Mouse (Mus musculus) neural tube, embryonic 13.5 days (tissue): ENCODE results near the gene Tbcc. TPM values are rescaled to one million over a fixed set of nuclear protein-coding genes. Genes with fewer than 3 reads are reported as not detected.
A peak's percentile ranks its signal among the peaks of the same experiment; 100 is the strongest.

Source experiments
- ATAC-seq: fragments of 200-750 bp; cut with Nextera tagmentation; 2 replicates; pipeline ENCODE4 v1.8.0; 2017; ENCODE audit warnings: low read depth, mild to moderate bottlenecking, moderate TSS enrichment, moderate library complexity
- H3K27ac ChIP-seq: fragments of 300-500 bp; sonication (generic); replicated peaks from 2 replicates; pipeline ENCODE4 v1.5.1; 2015; ENCODE audit warnings: moderate library complexity, mild to moderate bottlenecking, inconsistent platforms
- H3K27me3 ChIP-seq: fragments of 300-500 bp; sonication (generic); 2 replicates; pipeline ENCODE4 v1.6.1; 2015; ENCODE audit warnings: mild to moderate bottlenecking, inconsistent platforms
- H3K36me3 ChIP-seq: fragments of 300-500 bp; sonication (generic); 2 replicates; pipeline ENCODE4 v1.6.1; 2015; ENCODE audit warnings: mild to moderate bottlenecking, inconsistent platforms
- H3K4me1 ChIP-seq: fragments of 300-500 bp; sonication (generic); replicated peaks from 2 replicates; pipeline ENCODE4 v1.6.1; 2015; ENCODE audit warnings: inconsistent platforms
- H3K4me2 ChIP-seq: fragments of 300-500 bp; sonication (generic); 2 replicates; pipeline ENCODE4 v1.6.1; 2015; ENCODE audit warnings: inconsistent platforms, mild to moderate bottlenecking, moderate library complexity
- H3K4me3 ChIP-seq: fragments of 300-500 bp; sonication (generic); 2 replicates; pipeline ENCODE4 v1.5.1; 2015; ENCODE audit warnings: mild to moderate bottlenecking, inconsistent platforms
- H3K9ac ChIP-seq: fragments of 300-500 bp; sonication (generic); 2 replicates; pipeline ENCODE4 v1.6.1; 2015; ENCODE audit warnings: moderate library complexity, mild to moderate bottlenecking, inconsistent platforms
- H3K9me3 ChIP-seq: fragments of 300-500 bp; sonication (generic); 2 replicates; pipeline ENCODE4 v1.6.1; 2016; ENCODE audit warnings: inconsistent platforms
- WGBS: fragments of 180-500 bp; shearing (Covaris S2); methylation state at CpG from one replicate; pipeline ENCODE4 v1.1.7; 2015; 5-methylcytosine and 5-hydroxymethylcytosine counted together
- polyA plus RNA-seq: library from polyadenylated mRNA; unstranded; fragments of >200 nt; fragmentation: Nextera tagmentation; extraction: Ambion mirVana; gene quantifications from 2 replicates; pipeline ENCODE4 v1.2.1, GENCODE M21; 2015

The Tbcc gene
- polyA plus RNA-seq, 1 experiment from 2014 or later = 75.4 TPM

GRCm38 (mm10) chr17:46874133-46874532, 16.4 kb upstream of the Tbcc start:
- H3K4me2 ChIP-seq = no peak overlapping the region
- ATAC-seq = no peak

DNA sequence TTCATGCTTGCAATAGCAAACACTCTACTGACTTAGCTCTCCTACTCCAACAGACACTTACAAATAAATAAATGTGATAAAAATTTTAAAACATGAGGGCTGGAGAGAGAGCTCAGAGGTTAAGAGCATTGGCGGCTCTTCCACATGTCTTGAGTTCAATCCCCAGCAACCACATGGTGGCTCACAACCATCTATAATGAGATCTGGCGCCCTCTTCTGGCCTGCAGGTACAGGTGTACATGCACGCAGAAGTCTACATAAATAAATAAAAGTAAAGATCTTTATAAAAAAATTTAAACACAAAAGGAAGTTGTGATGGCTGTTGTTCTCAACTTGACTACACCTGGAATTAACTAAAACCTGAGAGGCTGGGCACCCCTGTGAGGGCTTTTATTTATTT, 14.9 kb upstream of the Tbcc start:
- no peak overlapping the region for H3K27ac ChIP-seq
- H3K9ac ChIP-seq = no peak overlapping the region
- H3K4me1 ChIP-seq = peaks cover 20% of the 10 kb centered on the region
- no peaks in the 10 kb centered on the region for H3K27me3 ChIP-seq
- no peak overlapping the region for H3K4me2 ChIP-seq
- WGBS = 74% methylated on average over 3 of the region's 3 CpGs
- H3K36me3 ChIP-seq = no peaks in the 10 kb centered on the region
- H3K4me3 ChIP-seq = no peak overlapping the region
- ATAC-seq = no peak
- H3K9me3 ChIP-seq = no peaks in the 10 kb centered on the region

More at GRCm38 (mm10) chr17:46874133-46874532, 16.4 kb upstream of the Tbcc start:
- 51% methylated on average over 10 of the region's 10 CpGs for WGBS
- Histone ChIP-seq H3K9ac (no peak overlapping the region), H3K4me3 (no peak overlapping the region), H3K4me1 (peaks cover 11% of the 10 kb centered on the region; the same call in 1 of the 2 replicates), H3K27me3 (no peaks in the 10 kb centered on the region), H3K27ac (0 out of 2 replicates have a peak overlapping the region, but pooled peaks have one; percentile 13), H3K36me3 (no peaks in the 10 kb centered on the region), H3K9me3 (no peaks in the 10 kb centered on the region)

DNA sequence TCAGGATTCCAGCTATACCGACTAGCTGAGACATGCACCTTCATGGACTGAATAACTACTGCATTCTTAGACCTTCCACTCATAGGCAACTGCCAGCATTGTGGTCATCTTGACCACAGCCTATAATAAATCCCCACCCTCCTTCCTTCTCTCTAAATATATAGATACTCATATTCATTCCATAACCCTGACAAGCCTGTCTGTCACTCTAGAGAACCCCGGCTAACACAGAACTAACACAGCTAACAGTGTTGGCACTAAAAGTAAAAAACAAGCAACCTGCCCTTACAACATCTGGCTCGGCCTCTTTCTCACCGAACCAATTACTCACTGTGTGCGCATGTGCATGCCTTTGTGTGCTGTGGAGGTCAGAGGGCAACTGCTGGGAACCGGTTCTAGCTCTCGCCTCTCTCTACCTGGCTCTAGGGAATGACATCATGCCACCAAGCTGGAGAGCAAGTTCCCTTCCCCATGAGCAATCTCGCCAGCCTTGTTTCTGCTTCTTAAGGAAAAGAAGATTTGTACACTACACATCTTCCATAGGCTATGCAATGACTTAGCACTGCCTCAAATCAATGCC, 14.0 kb upstream of the Tbcc start:
- 61% methylated on average over 8 of the region's 8 CpGs for WGBS
- H3K9ac ChIP-seq = no peak overlapping the region
- ATAC-seq = no peak
- H3K36me3 ChIP-seq = no peaks in the 10 kb centered on the region
- H3K27ac ChIP-seq = no peak overlapping the region
- H3K4me2 ChIP-seq = no peak overlapping the region
- no peak overlapping the region for H3K4me3 ChIP-seq
- H3K4me1 ChIP-seq = peaks cover 20% of the 10 kb centered on the region
- no peaks in the 10 kb centered on the region for H3K27me3 ChIP-seq
- no peaks in the 10 kb centered on the region for H3K9me3 ChIP-seq

- WGBS = 69% methylated on average over 5 of the region's 5 CpGs
These were observed 13.4 kb upstream of the Tbcc start for GRCm38 (mm10) chr17:46877061-46877460.

GRCm38 (mm10) chr17:46879841-46880311, 10.6 kb upstream of the Tbcc start:
- Histone ChIP-seq H3K9me3 (no peaks in the 10 kb centered on the region), H3K27ac (peak overlapping the region; percentile 7; the same call in 1 of the 2 replicates), H3K27me3 (no peaks in the 10 kb centered on the region), H3K4me3 (no peak overlapping the region), H3K4me1 (peaks cover 9% of the 10 kb centered on the region), H3K4me2 (no peak overlapping the region), H3K9ac (no peak overlapping the region), H3K36me3 (no peaks in the 10 kb centered on the region)
- peak; percentile 64 for ATAC-seq
- 33% methylated on average over 14 of the region's 14 CpGs for WGBS

More at GRCm38 (mm10) chr17:46877061-46877460, 13.4 kb upstream of the Tbcc start:
- no peak for ATAC-seq
- Histone ChIP-seq H3K9me3 (no peaks in the 10 kb centered on the region), H3K4me3 (no peak overlapping the region), H3K36me3 (no peaks in the 10 kb centered on the region), H3K9ac (no peak overlapping the region), H3K4me2 (no peak overlapping the region), H3K4me1 (peaks cover 20% of the 10 kb centered on the region), H3K27me3 (no peaks in the 10 kb centered on the region), H3K27ac (no peak overlapping the region)

DNA sequence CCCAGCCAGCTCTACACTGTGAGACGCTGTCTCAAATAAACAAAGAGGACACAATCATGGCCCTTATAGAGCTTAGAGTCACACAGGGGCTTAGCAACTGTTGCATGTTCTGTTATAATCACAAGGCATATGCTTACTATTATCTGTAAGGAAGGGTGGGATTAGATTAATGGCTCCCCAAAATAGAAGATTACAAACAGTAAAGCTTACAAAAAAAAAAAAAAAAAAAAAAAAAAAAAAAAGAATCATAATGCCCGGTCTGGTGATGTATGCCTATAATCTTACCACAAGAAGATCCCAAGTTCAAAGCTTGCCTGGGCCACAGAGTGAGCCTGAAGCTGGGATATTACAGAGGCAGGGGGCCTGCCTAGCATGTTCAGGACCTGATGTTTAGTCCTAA, 10.2 kb upstream of the Tbcc start:
- no peak overlapping the region for H3K9ac ChIP-seq
- H3K4me1 ChIP-seq = peaks cover 9% of the 10 kb centered on the region
- peak overlapping the region; percentile 7; the same call in 1 of the 2 replicates for H3K27ac ChIP-seq
- H3K9me3 ChIP-seq = no peaks in the 10 kb centered on the region
- no peak overlapping the region for H3K4me2 ChIP-seq
- H3K36me3 ChIP-seq = no peaks in the 10 kb centered on the region
- 68% methylated on average over 2 of the region's 2 CpGs for whole genome bisulfite sequencing
- H3K27me3 ChIP-seq = no peaks in the 10 kb centered on the region
- H3K4me3 ChIP-seq = no peak overlapping the region
- ATAC-seq = 0 out of 2 replicates have a peak, but pooled peaks have one; percentile 13

- 81% methylated on average over 6 of the region's 6 CpGs for WGBS
- Histone ChIP-seq H3K9ac (no peak overlapping the region), H3K36me3 (no peaks in the 10 kb centered on the region), H3K27ac (no peak overlapping the region), H3K27me3 (no peaks in the 10 kb centered on the region), H3K4me3 (no peak overlapping the region), H3K4me2 (no peak overlapping the region), H3K9me3 (no peaks in the 10 kb centered on the region), H3K4me1 (peaks cover 9% of the 10 kb centered on the region)
- ATAC-seq = no peak
These were observed 8.8 kb upstream of the Tbcc start for GRCm38 (mm10) chr17:46881728-46882127.

GRCm38 (mm10) chr17:46883107-46883506, 7.4 kb upstream of the Tbcc start:
- no peak overlapping the region for H3K9ac ChIP-seq
- H3K27me3 ChIP-seq = no peaks in the 10 kb centered on the region
- peaks cover 9% of the 10 kb centered on the region for H3K4me1 ChIP-seq
- H3K4me2 ChIP-seq = no peak overlapping the region
- no peak overlapping the region for H3K27ac ChIP-seq
- no peak for ATAC-seq
- no peaks in the 10 kb centered on the region for H3K36me3 ChIP-seq
- no peaks in the 10 kb centered on the region for H3K9me3 ChIP-seq
- WGBS = 91% methylated on average over 9 of the region's 9 CpGs
- H3K4me3 ChIP-seq = no peak overlapping the region

DNA sequence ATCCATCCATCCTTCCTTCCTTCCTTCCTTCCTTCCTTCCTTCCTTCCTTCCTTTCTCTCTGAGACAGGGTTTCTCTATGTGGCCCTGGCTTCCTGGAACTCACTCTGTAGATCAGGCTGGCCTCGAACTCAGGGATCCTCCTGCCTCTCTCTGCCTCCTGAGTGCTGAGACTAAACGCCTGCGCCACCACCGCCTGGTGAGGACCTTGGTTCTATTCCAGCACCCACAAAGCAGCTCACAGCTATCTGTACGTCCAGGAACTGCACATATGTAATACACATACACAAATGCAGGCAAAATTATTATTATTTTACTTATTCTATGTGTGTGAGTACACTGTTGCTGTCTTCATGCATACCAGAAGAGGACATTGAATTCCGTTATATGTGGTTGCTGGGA, 5.7 kb upstream of the Tbcc start:
- no peaks in the 10 kb centered on the region for H3K27me3 ChIP-seq
- no peak overlapping the region for H3K9ac ChIP-seq
- no peaks in the 10 kb centered on the region for H3K9me3 ChIP-seq
- H3K36me3 ChIP-seq = no peaks in the 10 kb centered on the region
- H3K4me1 ChIP-seq = peaks cover 13% of the 10 kb centered on the region
- H3K27ac ChIP-seq = no peak overlapping the region
- H3K4me3 ChIP-seq = no peak overlapping the region
- ATAC-seq = no peak
- no peak overlapping the region for H3K4me2 ChIP-seq
- WGBS = 92% methylated on average over 6 of the region's 6 CpGs

DNA sequence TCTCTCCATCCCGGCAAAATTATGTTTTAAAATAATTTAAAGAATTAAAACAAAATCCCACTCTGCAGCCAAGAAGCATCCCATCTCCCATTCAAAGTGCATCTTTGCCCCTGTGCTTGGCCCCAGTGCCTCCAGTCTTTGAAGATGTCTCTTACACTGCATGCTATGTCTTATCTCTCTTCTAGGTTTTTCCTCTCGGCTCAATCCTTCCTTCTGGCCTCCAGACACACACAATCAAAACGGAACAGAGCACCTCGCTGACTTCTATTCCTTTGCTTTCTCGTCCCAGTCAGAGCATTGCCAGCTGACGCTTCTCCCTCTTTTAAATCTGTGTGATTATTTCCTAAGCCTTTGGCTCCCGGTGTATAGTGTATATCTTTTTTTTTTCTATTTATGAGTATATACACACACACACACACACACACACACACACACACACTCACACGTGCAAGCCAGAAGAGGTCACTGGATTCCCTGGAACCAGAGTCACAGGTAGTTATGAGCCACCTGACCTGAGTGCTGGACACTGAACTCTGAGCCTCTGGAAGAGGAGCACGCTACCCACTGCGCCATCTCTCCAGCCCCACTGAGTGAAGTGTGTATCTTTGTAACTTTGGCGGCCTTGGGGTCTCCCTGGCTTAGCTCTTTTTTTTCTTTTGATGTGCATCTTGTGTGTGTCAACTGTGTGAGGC, 5.1 kb upstream of the Tbcc start:
- Histone ChIP-seq H3K4me2 (no peak overlapping the region), H3K4me3 (no peak overlapping the region), H3K9me3 (no peaks in the 10 kb centered on the region), H3K36me3 (no peaks in the 10 kb centered on the region), H3K27ac (no peak overlapping the region), H3K4me1 (peaks cover 9% of the 10 kb centered on the region), H3K27me3 (no peaks in the 10 kb centered on the region), H3K9ac (no peak overlapping the region)
- 90% methylated on average over 11 of the region's 11 CpGs for WGBS
- no peak for ATAC-seq

- Histone ChIP-seq H3K36me3 (no peaks in the 10 kb centered on the region), H3K4me1 (peaks cover 9% of the 10 kb centered on the region), H3K9me3 (no peaks in the 10 kb centered on the region), H3K4me3 (no peak overlapping the region), H3K27ac (no peak overlapping the region), H3K9ac (no peak overlapping the region), H3K27me3 (no peaks in the 10 kb centered on the region), H3K4me2 (no peak overlapping the region)
- whole genome bisulfite sequencing = 64% methylated on average over 17 of the region's 17 CpGs
- no peak for ATAC-seq
These were observed 4.4 kb upstream of the Tbcc start for GRCm38 (mm10) chr17:46885910-46886643.
